Mouse (Mus musculus) embryonic fibroblast, embryonic 13.5 days (primary cell): ENCODE results near the gene Zbtb2.

Experiments used
- CTCF ChIP-seq: IDR thresholded peaks from 2 replicates; pipeline ENCODE4 v1.5.1; 2011; ENCODE audit warnings: mild to moderate bottlenecking, control low read depth, low read length, moderate library complexity, borderline replicate concordance; ENCODE audit not compliant: insufficient read depth
- POLR2A ChIP-seq: IDR thresholded peaks from 2 replicates; pipeline ENCODE4 v1.6.1; 2011; ENCODE audit warnings: low read depth, mild to moderate bottlenecking, control low read depth, low read length, moderate library complexity

- TF ChIP-seq POLR2A = no peak
- TF ChIP-seq CTCF = no peak
Observed at GRCm38 (mm10) chr10:4323885-4324284, 64.0 kb downstream of the Zbtb2 start.
